Mouse (Mus musculus): ENCODE measurements at regions not wholly inside any gene's neighbourhood (a gene's known extent, or its start where the extent isn't known, plus 50 kb on each side); places are given as distances from the start of the nearest gene placed in this dataset.
"Not testable (repeated sequence)": the region's sequence is repeated elsewhere in the genome, so short reads cannot be mapped to it uniquely, and the experiment has no call there.

DNA sequence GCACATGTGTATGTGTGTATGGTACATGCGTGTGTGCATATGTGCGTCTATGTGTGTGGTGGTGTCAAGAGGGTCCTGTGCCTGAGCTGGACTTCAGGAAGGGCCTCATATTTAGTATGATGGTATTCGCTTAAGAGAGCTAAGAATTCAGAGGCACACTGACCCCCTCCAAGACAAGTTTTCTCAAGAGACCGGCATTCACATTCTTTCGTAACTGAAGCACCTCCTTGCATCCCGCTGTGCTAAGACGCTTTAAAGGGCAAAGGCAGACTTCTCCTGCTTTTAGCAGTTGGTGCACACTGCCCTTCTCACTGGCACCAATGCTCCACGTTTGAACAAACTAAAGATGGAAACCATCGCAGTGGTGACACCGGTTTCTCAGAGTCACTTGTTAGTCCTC is 110.3 kb upstream of the Shb start:
- DNase-seq: no peak

DNA sequence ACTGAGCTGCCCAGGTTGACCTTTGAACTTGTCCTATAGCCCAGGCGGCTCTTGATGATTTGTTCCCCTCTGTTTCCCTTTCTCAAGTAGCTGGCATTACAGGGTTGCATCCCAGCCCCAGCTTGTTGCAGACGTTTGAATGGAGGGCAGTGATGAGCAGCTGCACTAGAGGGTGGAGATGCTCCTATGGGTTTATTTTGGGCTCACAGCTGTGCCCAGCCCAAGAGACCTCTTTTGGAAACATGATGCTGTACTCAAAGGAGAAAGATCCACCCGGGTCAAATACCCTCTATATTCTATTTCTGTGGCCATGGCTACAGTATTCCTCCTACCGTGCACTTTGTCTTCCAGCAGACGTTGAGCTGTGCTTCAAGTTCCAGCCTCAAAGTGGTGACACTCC is 109.0 kb upstream of the Shb start:
- DNase-seq: no peak

DNA sequence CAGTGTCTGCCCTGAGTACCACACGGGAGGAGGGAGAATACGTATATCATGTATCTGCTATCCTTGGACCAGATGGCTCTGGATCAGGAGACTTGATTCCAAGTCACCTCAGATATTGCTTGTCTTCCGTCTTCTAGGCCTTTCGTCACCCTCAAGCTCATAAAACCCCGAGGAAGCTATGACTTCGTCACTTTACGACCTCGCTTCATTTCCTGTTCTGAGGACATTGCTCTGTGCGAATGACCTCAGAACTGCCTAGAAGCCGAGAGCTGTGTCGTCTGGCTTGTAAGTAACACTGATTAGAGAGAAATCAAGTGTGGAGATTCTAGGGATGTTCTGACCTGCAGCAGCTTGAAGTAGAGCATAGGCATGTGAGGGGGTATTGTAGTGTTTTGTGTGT is 108.4 kb upstream of the Shb start:
- no peak for DNase-seq

DNA sequence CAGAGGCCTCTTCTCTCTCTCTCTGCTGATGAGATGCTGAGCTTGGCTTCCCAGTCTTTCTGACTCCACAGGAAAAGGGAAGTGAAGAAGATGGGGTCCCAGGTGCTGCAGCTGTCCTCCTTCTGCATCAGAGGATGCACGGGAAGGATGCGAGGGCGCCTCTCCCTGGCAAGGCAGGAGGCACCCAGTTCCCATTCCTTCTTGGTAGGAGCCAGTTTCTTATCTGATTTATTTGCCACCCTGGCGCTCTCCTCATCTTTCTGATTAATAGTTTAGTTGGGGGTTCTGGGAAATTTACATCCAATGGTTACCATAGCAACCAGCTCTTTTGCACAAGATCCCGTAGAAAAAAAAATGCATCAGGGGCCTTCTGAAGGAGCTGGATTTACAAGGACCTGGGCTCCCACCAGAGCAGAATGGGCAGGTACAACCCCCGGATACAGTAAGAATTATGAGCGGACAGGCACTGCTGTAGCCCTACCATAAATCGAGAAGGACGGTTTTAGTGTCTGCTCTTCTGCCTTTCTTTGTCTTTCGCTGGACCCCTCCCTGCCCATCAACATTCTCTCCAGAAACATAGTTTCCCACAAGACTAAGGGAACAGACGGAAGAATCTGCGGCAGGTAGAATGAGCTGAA is 107.2 kb upstream of the Shb start:
- no peak for DNase-seq

DNA sequence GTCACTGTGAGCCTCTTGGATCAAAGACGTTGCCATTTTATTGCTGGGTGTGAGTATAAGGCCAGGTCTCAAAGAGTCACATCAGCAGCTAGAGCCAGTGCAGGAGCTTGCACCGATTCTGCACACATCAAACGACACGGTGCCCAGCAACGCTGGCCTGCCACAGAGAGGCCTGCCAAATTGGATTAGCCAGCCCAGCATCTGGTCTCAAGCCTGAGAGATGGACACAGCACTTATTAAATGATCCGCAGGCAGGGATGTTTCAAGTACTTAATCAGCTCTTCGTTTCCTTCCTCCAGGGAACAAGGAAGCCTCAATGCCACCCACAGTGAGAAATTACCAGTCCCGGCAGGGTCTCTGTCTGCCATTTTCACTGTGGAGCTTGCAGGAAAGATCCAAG is 106.1 kb upstream of the Shb start:
- no peak for DNase-seq

DNA sequence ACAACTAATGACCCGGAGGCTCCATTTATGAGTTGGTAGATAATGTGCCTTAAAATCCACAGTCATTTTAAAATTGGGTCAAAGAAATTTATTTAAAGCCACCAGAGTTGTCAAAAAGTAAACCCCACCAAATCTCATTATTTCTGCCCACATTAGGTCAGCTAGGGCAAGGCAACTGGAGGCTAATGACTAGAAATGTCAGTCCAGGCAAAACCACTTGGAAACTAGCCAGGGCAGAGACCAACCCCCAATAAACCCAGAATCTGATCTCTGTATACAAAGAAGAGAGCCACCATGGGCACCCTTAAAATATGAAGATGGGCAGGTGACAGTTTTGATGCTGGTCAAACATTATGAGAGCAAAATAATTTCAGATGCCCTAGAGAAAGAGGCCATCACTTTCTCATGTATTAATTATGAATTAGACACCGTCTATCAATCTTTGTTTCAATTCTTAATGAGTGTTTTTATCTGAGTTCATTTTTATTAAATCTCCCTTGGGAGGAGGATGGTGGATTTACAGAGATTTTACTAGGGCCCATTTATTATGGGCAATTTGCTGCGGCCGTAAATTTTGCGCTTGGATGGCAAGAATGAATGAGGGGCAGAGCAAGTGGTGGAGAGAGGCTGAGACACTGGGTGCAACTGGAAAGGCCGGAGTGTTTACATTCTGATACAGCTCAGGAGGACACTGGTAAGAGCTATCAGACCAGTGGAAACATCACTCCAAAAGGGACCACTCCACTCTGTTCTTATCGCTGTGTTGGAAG is 99.2 kb upstream of the Shb start:
- DNase-seq: no peak

DNA sequence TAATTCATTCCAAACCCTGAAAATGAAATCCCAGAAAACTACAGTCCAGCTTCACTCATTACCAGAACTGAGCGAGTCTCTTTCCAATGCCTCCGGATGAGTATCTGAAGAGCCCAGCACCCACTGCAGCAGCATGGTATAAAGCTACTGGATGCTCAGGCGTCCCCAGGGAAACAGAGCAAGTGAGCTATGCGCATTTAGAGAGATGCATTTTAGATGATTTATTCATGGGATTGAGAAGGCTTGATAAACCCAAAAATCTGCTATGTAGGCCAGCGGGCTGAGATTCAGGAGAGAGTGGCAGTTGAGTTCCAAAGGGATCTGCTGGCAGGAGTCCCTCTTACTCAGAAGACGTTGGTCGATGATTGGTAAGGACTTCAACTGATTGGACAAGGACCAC is 93.4 kb upstream of the Shb start:
- no peak for DNase-seq

DNA sequence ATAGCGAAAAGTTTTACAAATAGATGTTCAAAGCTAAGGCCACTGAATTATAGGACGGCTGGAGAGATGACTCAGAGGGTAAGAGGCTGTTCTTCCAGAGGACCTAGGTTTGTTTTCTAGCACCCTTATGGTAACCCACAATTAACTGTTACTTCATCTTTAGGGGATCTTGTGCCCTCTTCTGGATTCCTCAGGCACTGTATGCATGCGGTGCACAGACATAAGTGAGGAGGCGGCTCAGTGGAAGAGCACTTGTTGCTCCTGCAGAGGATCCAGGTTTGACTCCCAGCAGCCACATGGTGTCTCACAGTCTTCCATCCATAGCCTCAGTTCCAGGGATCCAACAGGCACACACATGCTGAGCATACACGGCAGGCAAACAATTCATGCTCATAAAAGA is 89.7 kb upstream of the Shb start:
- DNase-seq: no peak

DNA sequence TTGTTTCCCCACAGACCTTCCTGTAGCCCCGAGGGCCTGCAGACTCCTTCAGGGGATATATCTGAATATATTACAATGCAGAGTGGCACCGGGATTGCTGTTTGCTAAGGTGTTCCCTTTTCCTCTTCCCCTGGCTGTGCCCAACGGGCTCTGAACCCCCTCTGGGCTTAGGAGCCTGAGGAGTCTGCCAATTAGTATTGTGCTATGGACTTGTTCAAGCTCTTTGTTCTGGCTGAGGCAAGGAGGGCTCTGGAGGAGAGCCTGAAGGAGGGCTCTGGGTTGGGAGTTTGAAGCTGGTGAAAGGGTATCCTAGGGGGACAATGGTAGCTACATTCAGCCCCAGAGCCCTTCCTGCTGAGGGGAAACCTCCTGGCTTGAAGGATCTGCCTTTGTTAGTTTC is 84.9 kb upstream of the Shb start:
- no peak for DNase-seq

DNA sequence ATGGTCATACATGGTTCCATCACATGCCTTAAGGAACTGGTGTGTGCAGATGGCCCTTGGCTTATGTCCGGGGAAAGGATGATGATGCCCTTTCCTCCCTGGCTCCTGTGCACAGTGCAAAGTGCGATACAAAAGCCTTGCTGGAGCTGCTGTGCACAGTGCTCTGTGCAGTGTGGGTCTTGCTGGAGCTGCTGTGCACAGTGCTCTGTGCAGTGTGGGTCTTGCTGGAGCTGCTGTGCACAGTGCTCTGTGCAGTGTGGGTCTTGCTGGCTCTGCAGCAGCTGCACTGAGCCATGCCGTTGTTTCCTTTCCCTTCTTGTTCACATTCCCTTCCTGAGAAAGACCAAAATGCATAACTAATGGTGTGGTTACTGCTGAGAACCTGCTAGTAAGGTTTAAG is 81.2 kb upstream of the Shb start:
- DNase-seq: not testable (repeated sequence)

DNA sequence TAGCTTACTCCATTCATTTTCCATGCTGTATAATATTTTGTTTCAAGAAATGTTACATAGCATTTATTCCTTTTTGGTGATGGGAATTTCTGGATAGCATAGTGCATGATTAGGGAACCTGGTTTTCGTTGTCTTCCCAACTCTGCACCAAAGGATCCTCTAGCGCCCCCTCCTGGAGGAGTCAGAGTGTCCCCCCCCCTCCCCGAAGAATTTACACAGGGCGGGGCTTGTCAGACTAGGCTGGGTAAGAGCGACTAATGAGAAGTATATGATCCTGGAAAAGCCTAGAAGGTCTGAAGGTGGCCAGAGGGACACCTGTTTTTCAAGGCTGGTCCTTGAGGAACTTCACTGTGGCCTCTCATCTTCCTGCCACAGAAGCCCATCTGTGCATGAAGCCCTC is 79.9 kb upstream of the Shb start:
- peak; percentile 66 to 68 for DNase-seq

DNA sequence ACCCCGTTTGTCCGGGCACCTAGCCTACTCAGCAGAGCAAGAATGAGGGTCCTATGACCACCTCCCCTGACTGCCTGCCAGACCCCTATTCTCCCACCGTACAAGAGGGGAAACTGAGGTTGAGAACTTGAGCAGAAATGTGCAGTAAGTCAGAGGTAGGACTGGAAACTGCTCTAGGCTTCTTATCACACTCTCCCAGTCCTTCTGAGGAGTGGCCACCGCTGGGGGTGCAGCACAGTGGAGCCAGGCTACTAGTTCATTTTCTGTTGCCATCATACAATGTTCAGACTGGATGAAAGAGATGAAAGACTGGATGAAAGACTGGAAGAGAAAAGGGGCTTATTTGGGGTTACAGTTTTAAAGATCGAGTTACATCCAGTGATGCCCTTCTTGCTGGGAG is 78.7 kb upstream of the Shb start:
- DNase-seq: no peak

DNA sequence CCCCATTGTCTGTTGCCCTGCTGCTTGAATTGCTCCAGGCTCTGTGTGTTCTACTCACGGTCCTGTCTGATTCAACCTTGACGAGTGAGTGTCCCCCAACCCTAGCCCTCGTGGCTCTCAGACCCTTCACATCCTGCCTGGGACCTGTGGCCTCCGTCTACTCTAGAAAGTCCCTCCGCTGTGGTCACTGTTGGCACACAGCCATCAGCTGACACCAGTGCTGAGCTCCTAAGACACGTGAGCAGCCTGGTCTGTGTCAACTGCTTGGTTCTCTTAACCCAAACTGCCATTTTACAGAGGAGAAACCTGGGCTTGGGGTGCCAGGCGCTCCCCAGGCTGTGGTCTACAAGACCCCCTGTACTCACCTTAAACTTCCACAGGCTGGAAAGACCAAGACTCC is 74.3 kb upstream of the Shb start:
- peak; percentile 52 to 63 for DNase-seq

DNA sequence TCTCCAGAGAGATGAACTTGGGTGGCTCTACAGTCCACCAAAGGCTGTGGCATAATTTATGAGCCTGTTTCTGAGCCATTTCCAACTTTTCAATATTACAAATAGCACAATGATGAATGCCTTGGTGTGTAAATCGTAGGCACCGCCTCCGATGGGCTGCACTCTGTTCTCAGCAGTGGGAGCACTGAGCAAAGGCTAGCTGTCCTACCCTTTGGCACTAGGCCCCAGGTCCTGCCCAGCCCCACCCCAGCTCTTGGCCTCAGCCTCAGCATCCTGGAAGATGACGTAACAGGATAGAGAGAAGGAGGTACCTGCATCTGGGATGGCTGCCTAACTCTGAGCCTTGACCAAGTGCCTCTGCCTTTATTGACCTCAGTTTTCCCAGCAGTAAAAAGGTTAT is 73.4 kb upstream of the Shb start:
- no peak for DNase-seq

DNA sequence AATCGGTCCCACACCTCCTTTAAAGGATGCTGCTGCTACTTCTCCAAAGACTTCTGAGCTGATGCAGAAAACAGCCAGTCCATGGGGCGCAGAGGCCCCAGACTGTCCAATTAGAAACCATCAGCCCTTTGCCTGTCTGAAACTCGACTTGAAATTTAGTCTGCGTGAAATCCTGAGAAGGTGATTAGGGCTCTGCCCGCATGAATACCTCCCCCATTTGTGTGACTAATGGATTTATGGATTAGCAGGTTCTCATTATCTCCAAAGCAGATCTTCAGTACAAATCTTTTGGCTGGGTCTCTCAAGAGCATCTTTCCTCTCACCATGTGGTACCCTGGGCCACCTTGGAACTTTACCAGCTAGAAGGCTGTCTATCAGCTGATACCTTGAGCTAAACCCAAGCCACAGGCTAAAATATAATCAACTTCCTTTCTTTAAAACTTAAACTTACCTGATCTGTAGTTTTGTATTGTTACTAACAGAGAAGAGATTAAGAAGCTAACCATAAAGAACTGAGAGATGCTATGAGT is 72.1 kb upstream of the Shb start:
- no peak for DNase-seq

DNA sequence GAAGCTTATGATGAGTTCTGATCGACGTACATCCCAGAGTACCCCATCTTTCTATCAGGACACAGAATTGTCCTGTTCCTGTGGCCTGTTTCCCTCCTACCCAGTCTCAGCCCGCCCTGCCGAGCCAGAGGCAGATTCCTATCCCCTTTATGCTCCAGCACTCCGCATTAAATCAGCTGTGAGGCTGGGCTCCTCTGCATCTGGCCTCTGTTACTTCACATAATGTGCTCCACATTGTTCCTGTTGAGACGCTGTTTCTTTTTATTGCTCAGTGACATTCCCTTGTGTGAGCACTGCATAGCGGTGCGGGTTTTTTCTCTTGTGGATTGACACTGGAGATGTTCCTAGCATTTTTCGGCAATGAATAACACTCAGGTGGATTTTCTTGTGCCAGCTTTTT is 68.2 kb upstream of the Shb start:
- no peak for DNase-seq

DNA sequence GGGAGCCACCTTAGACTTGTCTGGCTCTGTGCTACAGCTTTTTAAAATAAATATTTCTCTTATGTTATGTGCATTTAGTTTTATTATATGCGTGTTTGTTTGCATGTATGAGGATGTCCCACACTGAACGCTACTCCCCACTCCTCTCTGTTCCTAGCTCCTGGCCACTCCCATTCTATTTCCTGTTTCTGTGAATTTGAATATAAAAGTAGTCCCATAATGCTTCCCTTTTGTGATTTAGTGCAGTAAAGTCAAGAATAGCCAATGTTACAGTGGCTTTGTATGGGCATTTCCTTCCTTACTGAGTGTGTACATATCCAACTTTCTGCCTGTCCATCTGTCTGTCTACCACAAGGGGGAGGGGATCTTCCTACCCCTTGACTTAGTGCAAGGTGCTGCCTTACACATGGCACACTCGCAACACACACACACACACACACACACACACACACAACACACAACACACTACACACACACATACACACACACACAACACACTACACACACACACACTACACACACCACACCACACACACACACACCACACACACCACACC is 61.2 kb upstream of the Shb start:
- DNase-seq: no peak

DNA sequence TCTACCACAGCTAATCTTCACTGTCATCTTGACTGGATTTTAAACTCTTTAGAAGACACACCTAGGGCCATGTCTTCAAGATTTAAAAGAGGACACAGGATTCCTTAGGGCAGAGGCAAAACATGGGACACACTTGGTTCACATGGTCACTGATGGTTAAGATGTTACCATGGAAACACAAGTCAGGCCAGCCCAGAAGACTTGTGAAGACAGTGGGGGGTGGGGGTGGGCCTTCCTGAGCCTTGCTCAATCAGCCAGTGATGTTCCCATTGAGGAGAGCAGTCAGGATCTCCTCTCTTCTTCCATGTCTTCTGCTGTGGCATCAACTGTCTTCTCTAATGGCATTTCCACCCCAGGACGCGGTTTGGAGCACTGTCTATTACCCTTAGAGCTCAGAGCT is 60.5 kb upstream of the Shb start:
- no peak for DNase-seq

DNA sequence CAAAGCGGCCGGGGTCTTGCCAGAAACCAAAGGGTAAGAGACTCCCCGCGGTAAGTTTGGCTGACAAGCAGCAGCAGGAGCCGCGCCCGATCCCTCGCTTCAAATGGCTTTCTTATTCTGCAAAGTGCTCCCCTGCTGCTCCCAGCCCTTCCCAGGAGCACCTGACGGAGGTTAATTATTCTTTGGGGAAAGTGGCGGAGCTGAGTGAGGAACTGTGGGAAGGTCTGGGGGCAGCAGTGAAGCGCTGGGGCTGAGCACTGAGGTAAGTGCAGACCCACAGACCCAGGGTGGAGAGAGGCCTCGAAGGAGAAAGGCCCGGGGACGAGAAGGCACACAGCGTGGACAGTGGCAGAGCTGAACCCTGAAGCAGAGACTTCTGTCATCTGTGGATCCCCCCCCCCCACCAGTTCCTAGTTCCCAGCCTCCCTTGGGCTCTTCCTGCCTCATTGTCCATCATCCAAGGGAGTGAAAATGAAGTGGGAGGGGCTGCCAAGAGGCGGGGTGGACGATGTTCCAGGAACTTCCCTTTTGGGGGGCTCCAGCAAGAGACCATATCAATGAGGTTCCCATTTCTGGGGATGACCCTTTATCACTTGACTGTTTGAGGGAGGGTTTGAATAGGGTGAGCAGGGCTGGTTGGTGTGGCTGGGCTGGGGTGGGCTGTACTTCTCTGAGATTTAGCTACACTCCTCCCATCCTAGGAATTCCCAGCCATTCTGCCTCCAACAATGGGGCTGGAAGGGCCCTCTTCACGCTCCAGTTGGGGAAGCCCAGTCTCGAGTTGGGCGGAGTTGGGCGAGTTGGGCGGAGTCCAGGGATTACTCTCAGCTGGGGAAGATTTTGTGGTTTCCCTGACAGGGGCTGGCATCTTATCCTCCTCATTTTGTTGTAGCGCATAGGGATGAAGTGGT is 59.4 kb upstream of the Shb start:
- DNase-seq: peak; percentile 32 to 56

DNA sequence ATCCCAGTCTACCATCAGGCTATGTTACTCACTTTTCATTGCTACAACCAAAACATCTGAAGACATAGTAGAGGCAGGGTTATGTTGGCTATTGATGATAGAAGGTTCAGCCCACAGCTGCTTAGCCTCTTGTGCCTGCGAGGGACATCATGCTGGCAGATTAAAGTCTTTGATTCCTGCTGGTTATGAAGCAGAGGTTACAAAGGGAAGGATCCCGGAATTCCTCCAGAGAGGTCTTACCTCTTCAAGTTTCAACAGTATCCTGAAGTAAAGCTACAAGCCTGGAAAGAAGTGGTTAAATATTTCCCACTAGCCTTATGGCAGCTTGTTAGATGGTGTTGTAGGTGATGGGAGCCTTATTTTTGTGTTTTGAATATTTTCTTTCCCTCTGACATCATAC is 58.6 kb upstream of the Shb start:
- no peak for DNase-seq

DNA sequence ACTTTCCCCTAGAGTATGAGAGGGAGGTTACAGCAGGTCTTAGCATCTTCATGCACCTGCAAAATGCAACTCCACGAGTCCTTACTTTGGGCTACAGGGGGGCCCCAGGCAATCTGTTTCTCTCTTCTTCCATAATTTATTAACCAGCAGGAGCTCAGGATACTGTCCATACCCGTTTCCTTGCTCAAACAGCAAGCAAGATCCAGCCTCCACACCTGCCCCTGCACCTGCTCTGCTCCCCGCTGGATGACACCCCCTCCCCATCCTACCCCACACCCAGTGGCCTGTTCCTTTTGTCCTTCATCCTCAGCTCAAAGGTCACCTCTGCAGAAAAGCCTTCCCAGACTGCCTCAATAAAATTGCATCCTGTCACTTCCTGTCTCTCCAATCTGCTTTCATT is 56.1 kb upstream of the Shb start:
- no peak for DNase-seq

DNA sequence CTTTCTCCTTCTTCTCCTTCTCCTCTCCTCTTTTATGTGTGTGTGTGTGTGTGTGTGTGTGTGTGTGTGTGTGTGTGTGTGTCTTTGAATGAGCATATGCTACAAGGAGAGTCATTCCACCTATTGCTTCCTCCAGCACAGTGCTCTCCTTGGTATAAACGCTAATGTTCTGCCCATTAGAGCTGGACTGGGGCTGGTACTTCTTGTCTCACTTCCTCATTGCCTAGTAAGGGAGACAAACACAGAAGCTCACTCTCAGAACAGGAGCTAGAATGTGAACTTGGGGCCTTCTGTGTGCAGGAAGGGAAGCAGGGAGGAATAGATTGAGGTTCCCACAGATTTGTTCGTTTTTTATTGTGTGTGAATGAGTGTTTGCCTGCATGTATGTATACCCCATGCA is 54.9 kb upstream of the Shb start:
- no peak for DNase-seq

DNA sequence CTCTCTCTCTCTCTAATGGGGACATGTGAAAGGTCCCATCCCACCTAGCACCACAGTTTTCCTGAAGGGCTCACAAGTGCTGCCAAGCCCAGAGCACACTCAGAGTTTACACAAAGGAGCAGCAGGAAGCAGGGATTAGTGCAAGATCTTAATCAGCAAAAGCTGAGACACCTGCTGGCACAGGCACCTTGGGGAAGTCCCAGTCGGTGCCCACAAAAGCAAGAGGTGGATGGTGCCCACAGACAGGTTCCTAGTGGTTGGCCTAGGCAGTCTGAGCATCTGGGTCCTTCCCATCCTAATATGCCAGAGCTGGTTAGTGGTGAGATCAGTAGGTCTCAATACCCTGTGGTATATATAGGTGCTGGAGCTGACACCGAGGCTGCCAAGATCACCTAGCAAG is 54.0 kb upstream of the Shb start:
- no peak for DNase-seq
